Mouse (Mus musculus) MEL (cell line): ENCODE results near the gene B9d1. TPM values are rescaled to one million over a fixed set of nuclear protein-coding genes. Genes with fewer than 3 reads are reported as not detected.

Experiments used
- DNase-seq: peaks from one replicate; pipeline ENCODE4 v3.0.0; 2011; ENCODE audit warnings: low read depth, low spot score
- H3K27ac ChIP-seq: 2 replicates; pipeline ENCODE4 v1.5.1; 2012; ENCODE audit warnings: low read depth, mild to moderate bottlenecking, control low read depth, low read length, moderate library complexity; ENCODE audit not compliant: control insufficient read depth
- H3K27me3 ChIP-seq, 2 experiments: fragments of 150-350 bp in 1 of 2; sonication (generic) in 1 of 2; 2 replicates each; pipeline ENCODE4 v1.6.1; 2012; ENCODE audit warnings: low read length in 2 of 2, mild to moderate bottlenecking in 2 of 2, improper control_type of control experiment in 1 of 2, moderate library complexity in 1 of 2; ENCODE audit not compliant: insufficient read depth in 2 of 2, control insufficient read depth in 1 of 2
- H3K36me3 ChIP-seq, 2 experiments: 2 replicates each; pipeline ENCODE4 v1.6.1; 2012 to 2014; ENCODE audit warnings: low read length in 2 of 2, improper control_type of control experiment in 1 of 2, inconsistent platforms in 1 of 2, mild to moderate bottlenecking in 1 of 2; ENCODE audit not compliant: insufficient read depth in 2 of 2, control insufficient read depth in 1 of 2
- H3K4me1 ChIP-seq, 2 experiments: fragments of 150-350 bp in 1 of 2; sonication (generic) in 1 of 2; 2 replicates each; pipeline ENCODE4 v1.6.1; 2012; ENCODE audit warnings: low read length in 2 of 2, improper control_type of control experiment in 1 of 2, mild to moderate bottlenecking in 1 of 2; ENCODE audit not compliant: insufficient read depth in 2 of 2, control insufficient read depth in 1 of 2
- H3K4me3 ChIP-seq, 2 experiments: fragments of 150-350 bp in 1 of 2; sonication (generic) in 1 of 2; 2 replicates each; pipeline ENCODE4 v1.5.1; 2012; ENCODE audit warnings: low read depth in 2 of 2, low read length in 2 of 2, mild to moderate bottlenecking in 2 of 2, moderate library complexity in 2 of 2, control low read depth in 1 of 2, improper control_type of control experiment in 1 of 2; ENCODE audit not compliant: control insufficient read depth in 1 of 2, insufficient read depth in 1 of 2
- H3K79me2 ChIP-seq: 2 replicates; pipeline ENCODE4 v1.6.1; 2012; ENCODE audit warnings: mild to moderate bottlenecking, low read length, moderate library complexity; ENCODE audit not compliant: control insufficient read depth, poor library complexity, insufficient read depth
- H3K9ac ChIP-seq: 2 replicates; pipeline ENCODE4 v1.6.1; 2012; ENCODE audit warnings: low read depth, mild to moderate bottlenecking, control low read depth, low read length, moderate library complexity; ENCODE audit not compliant: control insufficient read depth, poor library complexity, severe bottlenecking
- H3K9me3 ChIP-seq: fragments of 150-350 bp; sonication (generic); replicated peaks from 2 replicates; pipeline ENCODE4 v1.6.1; 2012; ENCODE audit warnings: mild to moderate bottlenecking, low read length, improper control_type of control experiment, moderate library complexity; ENCODE audit not compliant: insufficient read depth
- CHD1 ChIP-seq: IDR thresholded peaks from 2 replicates; pipeline ENCODE4 v1.6.1; 2012; ENCODE audit warnings: low read depth, mild to moderate bottlenecking, inconsistent platforms, low read length, improper control_type of control experiment
- E2F4 ChIP-seq: IDR thresholded peaks from 2 replicates; pipeline ENCODE4 v1.6.1; 2011; ENCODE audit warnings: low read depth, low read length, improper control_type of control experiment, borderline replicate concordance
- EP300 ChIP-seq, 2 experiments: IDR thresholded peaks; 2 replicates each; pipeline ENCODE4 v1.6.1; 2011; ENCODE audit warnings: improper control_type of control experiment in 2 of 2, low read length in 2 of 2, low read depth in 1 of 2, mild to moderate bottlenecking in 1 of 2
- JUND ChIP-seq: IDR thresholded peaks from 2 replicates; pipeline ENCODE4 v1.6.1; 2011; ENCODE audit warnings: low read depth, mild to moderate bottlenecking, improper control_type of control experiment, low read length
- KAT2A ChIP-seq: conservative IDR thresholded peaks from 2 replicates; pipeline ENCODE4 v1.6.1; 2012; ENCODE audit warnings: low read depth, low read length, improper control_type of control experiment, inconsistent platforms
- MAZ ChIP-seq: IDR thresholded peaks from 2 replicates; pipeline ENCODE4 v1.6.1; 2012; ENCODE audit warnings: low read depth, mild to moderate bottlenecking, inconsistent platforms, low read length, improper control_type of control experiment
- MXI1 ChIP-seq: IDR thresholded peaks from 2 replicates; pipeline ENCODE4 v1.6.1; 2011; ENCODE audit warnings: mild to moderate bottlenecking, low read depth, low read length, improper control_type of control experiment
- MYC ChIP-seq: IDR thresholded peaks from 2 replicates; pipeline ENCODE4 v1.6.1; 2011; ENCODE audit warnings: low read depth, mild to moderate bottlenecking, low read length, improper control_type of control experiment, moderate library complexity
- NELFE ChIP-seq: IDR thresholded peaks from 2 replicates; pipeline ENCODE4 v1.6.1; 2011; ENCODE audit warnings: low read depth, low read length, improper control_type of control experiment
- POLR2AphosphoS2 ChIP-seq: IDR thresholded peaks from 2 replicates; pipeline ENCODE4 v1.6.1; 2011; ENCODE audit warnings: low read length, improper control_type of control experiment
- RCOR1 ChIP-seq: IDR thresholded peaks from 2 replicates; pipeline ENCODE4 v1.6.1; 2012; ENCODE audit warnings: low read depth, mild to moderate bottlenecking, inconsistent platforms, low read length, improper control_type of control experiment
- SIN3A ChIP-seq: IDR thresholded peaks from 2 replicates; pipeline ENCODE4 v1.6.1; 2012; ENCODE audit warnings: low read length, improper control_type of control experiment, inconsistent platforms
- USF1 ChIP-seq: IDR thresholded peaks from 2 replicates; pipeline ENCODE4 v1.6.1; 2014; ENCODE audit warnings: low read depth, mild to moderate bottlenecking, inconsistent platforms, low read length, improper control_type of control experiment, moderate library complexity
- USF2 ChIP-seq, 2 experiments: IDR thresholded peaks; 2 replicates each; pipeline ENCODE4 v1.6.1; 2011 to 2012; ENCODE audit warnings: improper control_type of control experiment in 2 of 2, low read length in 2 of 2, borderline replicate concordance in 1 of 2, inconsistent platforms in 1 of 2, low read depth in 1 of 2, mild to moderate bottlenecking in 1 of 2; ENCODE audit not compliant: insufficient read depth in 1 of 2
- ZKSCAN1 ChIP-seq: IDR thresholded peaks from 2 replicates; pipeline ENCODE4 v1.6.1; 2012; ENCODE audit warnings: low read depth, mild to moderate bottlenecking, inconsistent platforms, low read length, improper control_type of control experiment, moderate library complexity
- ZMIZ1 ChIP-seq: IDR thresholded peaks from 2 replicates; pipeline ENCODE4 v1.6.1; 2012; ENCODE audit warnings: low read depth, mild to moderate bottlenecking, inconsistent platforms, low read length, improper control_type of control experiment, moderate library complexity
- polyA plus RNA-seq, 2 experiments: library from polyadenylated mRNA; stranded (reverse) in 1 of 2; unstranded in 1 of 2; fragments of >175 nt in 1 of 2; fragments of >200 nt in 1 of 2; gene quantifications; 2 replicates each; pipeline versions ENCODE4 v1.2.1 to v1.2.4; 2012; ENCODE audit warnings: low replicate concordance in 2 of 2, low read depth in 1 of 2; ENCODE audit not compliant: insufficient read length in 2 of 2, insufficient read depth in 1 of 2, missing spikeins in 1 of 2
- total RNA-seq: library from RNA; depleted of rRNA; stranded (reverse); fragments of 300-350 nt; gene quantifications from 2 replicates; pipeline ENCODE4 v1.2.3, GENCODE M21; 2012

B9d1 gene
- total and polyA plus RNA-seq, 3 experiments, result 22.5 to 27.2 TPM; not detected in 1

DNA sequence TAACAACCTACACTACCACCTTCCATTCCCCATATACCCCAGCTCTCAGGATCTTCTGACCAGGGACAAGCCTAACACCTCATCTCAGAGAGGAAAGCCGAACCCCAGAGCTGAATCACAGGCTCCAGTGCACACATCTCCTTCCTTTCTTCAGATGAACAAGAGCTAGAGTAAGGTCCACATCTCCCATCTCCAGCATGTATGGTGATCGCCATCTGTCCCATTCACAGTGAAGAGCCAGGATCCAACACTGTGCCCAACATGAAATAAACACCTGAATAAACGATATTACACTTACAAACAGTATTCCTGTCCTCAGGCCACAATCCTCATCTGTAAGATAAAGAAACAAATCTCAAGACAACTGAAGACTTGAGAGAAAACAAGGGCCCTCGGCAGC, 42.8 kb downstream of the B9d1 start:
- Histone ChIP-seq H3K9ac (no peak overlapping the region), H3K36me3 (no peaks in the 10 kb centered on the region), H3K9me3 (no peaks in the 10 kb centered on the region), H3K27me3 (no peaks in the 10 kb centered on the region), H3K4me3 (no peak overlapping the region), H3K27ac (no peak overlapping the region), H3K4me1 (no peaks in the 10 kb centered on the region), H3K79me2 (no peaks in the 10 kb centered on the region)
- TF ChIP-seq ZKSCAN1 (no peak), ZMIZ1 (no peak), NELFE (no peak)
- DNase-seq, result no peak

DNA sequence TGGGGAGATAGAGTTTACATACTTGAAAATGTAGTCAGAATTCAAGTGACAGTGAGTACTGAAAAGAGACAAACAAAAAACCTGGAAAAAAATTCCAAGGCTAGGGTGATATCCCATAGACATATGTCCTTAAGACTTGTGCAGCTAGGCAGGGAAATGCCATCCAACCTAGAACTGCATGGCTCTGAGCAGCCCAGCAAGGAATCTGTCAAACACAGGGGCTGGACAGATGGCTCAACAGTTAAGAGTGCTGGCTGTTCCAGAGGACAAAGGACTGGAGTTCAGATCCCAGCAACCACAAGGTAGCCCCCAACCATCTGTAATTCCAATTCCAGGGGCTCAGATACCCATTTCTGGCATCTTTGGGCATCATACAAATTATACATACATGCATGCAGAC, 45.7 kb downstream of the B9d1 start:
- Histone ChIP-seq H3K9ac (no peak overlapping the region), H3K27me3 (no peaks in the 10 kb centered on the region), H3K27ac (no peak overlapping the region), H3K4me3 (no peak overlapping the region), H3K9me3 (no peaks in the 10 kb centered on the region), H3K79me2 (no peaks in the 10 kb centered on the region), H3K36me3 (no peaks in the 10 kb centered on the region), H3K4me1 (no peaks in the 10 kb centered on the region)
- no peak for TF ChIP-seq MAZ
- TF ChIP-seq RCOR1, result no peak
- no peak for TF ChIP-seq MXI1
- no peak for TF ChIP-seq JUND
- no peak for TF ChIP-seq CHD1
- TF ChIP-seq MYC, result no peak
- TF ChIP-seq USF2 (IDR thresholded peaks at IDR 0.05; ENCODE audit: borderline replicate concordance in 1 of 2, insufficient read depth in 1 of 2, low read depth in 1 of 2, low read length in 2 of 2), result no peak
- no peak for TF ChIP-seq USF1
- no peak for TF ChIP-seq POLR2AphosphoS2
- no peak for TF ChIP-seq KAT2A
- no peak for TF ChIP-seq E2F4
- no peak for TF ChIP-seq SIN3A
- TF ChIP-seq EP300 (IDR thresholded peaks at IDR 0.05; ENCODE audit: low read depth in 1 of 2, low read length in 2 of 2), result no peak
- DNase-seq, result no peak
